Mouse (Mus musculus) heart, adult 9 months (tissue): ENCODE data around the gene Smc3.
A peak's percentile ranks its signal among the peaks of the same experiment; 100 is the strongest.

ENCODE experiments used
- DNase-seq, 2 experiments: peaks; one replicate each; pipeline ENCODE4 v3.0.0; 2022; ENCODE audit warnings: low spot score in 2 of 2

The Smc3 gene

GRCm38 (mm10) chr19:53599757-53600539, at the start of gene Smc3:
Gene Smc3 (plus strand): TSS chr19:53600398.
- peak; percentile 98 to 99 for DNase-seq

GRCm38 (mm10) chr19:53550972-53551371, 49.2 kb upstream of the Smc3 start:
- DNase-seq, result no peak

GRCm38 (mm10) chr19:53552216-53552786, 47.9 kb upstream of the Smc3 start:
- no peak for DNase-seq

- no peak for DNase-seq
Measured at GRCm38 (mm10) chr19:53552795-53553194, 47.4 kb upstream of the Smc3 start.

GRCm38 (mm10) chr19:53554402-53554801, 45.8 kb upstream of the Smc3 start:
- DNase-seq, result no peak

GRCm38 (mm10) chr19:53554981-53555616, 45.1 kb upstream of the Smc3 start:
- no peak for DNase-seq

- no peak for DNase-seq
Measured at GRCm38 (mm10) chr19:53556841-53557240, 43.4 kb upstream of the Smc3 start.

GRCm38 (mm10) chr19:53557267-53557936, 42.8 kb upstream of the Smc3 start:
- DNase-seq, result no peak

GRCm38 (mm10) chr19:53560436-53560835, 39.8 kb upstream of the Smc3 start:
- no peak for DNase-seq

GRCm38 (mm10) chr19:53564174-53564573, 36.0 kb upstream of the Smc3 start:
- DNase-seq, result no peak

- no peak for DNase-seq
Measured at GRCm38 (mm10) chr19:53565565-53566277, 34.5 kb upstream of the Smc3 start.

- DNase-seq, result no peak
Measured at GRCm38 (mm10) chr19:53567864-53568263, 32.3 kb upstream of the Smc3 start.

- DNase-seq, result no peak
Measured at GRCm38 (mm10) chr19:53568553-53568952, 31.6 kb upstream of the Smc3 start.

GRCm38 (mm10) chr19:53571056-53571455, 29.1 kb upstream of the Smc3 start:
- no peak for DNase-seq

GRCm38 (mm10) chr19:53571501-53572428, 28.4 kb upstream of the Smc3 start:
- no peak for DNase-seq

GRCm38 (mm10) chr19:53572607-53573006, 27.6 kb upstream of the Smc3 start:
- DNase-seq, result no peak

GRCm38 (mm10) chr19:53573151-53573550, 27.0 kb upstream of the Smc3 start:
- no peak for DNase-seq

- DNase-seq, result no peak
Measured at GRCm38 (mm10) chr19:53574131-53574530, 26.1 kb upstream of the Smc3 start.

- DNase-seq, result no peak
Measured at GRCm38 (mm10) chr19:53574546-53574945, 25.7 kb upstream of the Smc3 start.

- DNase-seq, result no peak
Measured at GRCm38 (mm10) chr19:53575296-53576010, 24.7 kb upstream of the Smc3 start.
